ENCODE assay signal across 8 mouse cellular contexts in genomic region chr10:43439492-43439941, GRCm38 (mm10). TPM values are rescaled to one million over a fixed set of nuclear protein-coding genes. Genes with fewer than 3 reads are reported as not detected.
DNase-seq lines count a peak whose midpoint lies in the region; ATAC-seq and TF ChIP-seq lines count a peak whose summit lies in the region.
"Had no signal": no experiment of that assay in that cellular context is flagged by ENCODE, and none has a peak within 500 bp of the region (broad histone marks: within the 10 kb centered on the region; RNA-seq: fewer than 3 reads in every experiment).

No protein-coding gene starts in this region.

- peak; percentile 61 for DNase-seq in WW6 (ENCODE audit: low read depth, low spot score)
- DNase-seq in embryo, embryonic 9.5 days (ENCODE audit: extremely low spot score) = peak; percentile 63
- DNase-seq in hindbrain, postnatal 0 days (ENCODE audit: low spot score) = peak; percentile 72
- no peak for DNase-seq in cerebellum, adult 11-12 months
- no peak for DNase-seq in thymus, postnatal 25 days

- WGBS in hindbrain, postnatal 0 days = 11% methylated on average over 7 of the region's 7 CpGs
- WGBS in midbrain, embryonic 13.5 days = 5% methylated on average over 7 of the region's 7 CpGs

- no peaks in the 10 kb centered on the region for H3K36me3 ChIP-seq in hindbrain, postnatal 0 days (ENCODE audit: insufficient read depth, low read length)
- no peaks in the 10 kb centered on the region for H3K36me3 ChIP-seq in midbrain, embryonic 13.5 days
- H3K36me3 ChIP-seq: liver, embryonic 15.5 days had no signal

- no peak overlapping the region for H3K9ac ChIP-seq in hindbrain, postnatal 0 days (replicated peaks; ENCODE audit: low read length)
- no peak overlapping the region for H3K9ac ChIP-seq in midbrain, embryonic 13.5 days (replicated peaks)
- H3K9ac ChIP-seq: liver, embryonic 15.5 days had no signal

- peak overlapping the region; percentile 75 for H3K27ac ChIP-seq in hindbrain, postnatal 0 days
- peak overlapping the region; percentile 93 for H3K27ac ChIP-seq in midbrain, embryonic 13.5 days
- H3K27ac ChIP-seq: liver, embryonic 15.5 days had no signal

- ATAC-seq in hindbrain, postnatal 0 days = peak; percentile 65; the same call in 1 of the 2 replicates
- ATAC-seq in midbrain, embryonic 13.5 days = peak; percentile 90
- ATAC-seq in inflammation-experienced regulatory T-cells, adult 6 months = no peak

- peaks cover 9% of the 10 kb centered on the region; the same call in 1 of the 2 replicates for H3K4me1 ChIP-seq in hindbrain, postnatal 0 days (ENCODE audit: insufficient read depth, low read length)
- H3K4me1 ChIP-seq in midbrain, embryonic 13.5 days (replicated peaks) = peaks cover 31% of the 10 kb centered on the region

- no peak overlapping the region for H3K4me3 ChIP-seq in hindbrain, postnatal 0 days (ENCODE audit: low read length)
- no peak overlapping the region for H3K4me3 ChIP-seq in midbrain, embryonic 13.5 days (replicated peaks)
- H3K4me3 ChIP-seq: liver, embryonic 15.5 days had no signal

- no peaks in the 10 kb centered on the region for H3K27me3 ChIP-seq in hindbrain, postnatal 0 days (ENCODE audit: insufficient read depth, low read length)
- H3K27me3 ChIP-seq in midbrain, embryonic 13.5 days = no peaks in the 10 kb centered on the region
- H3K27me3 ChIP-seq: liver, embryonic 15.5 days had no signal

- no peak overlapping the region for H3K4me2 ChIP-seq in hindbrain, postnatal 0 days (ENCODE audit: low read depth, low read length)
- H3K4me2 ChIP-seq in midbrain, embryonic 13.5 days (replicated peaks) = peak overlapping the region; percentile 21
- H3K4me2 ChIP-seq: liver, embryonic 15.5 days had no signal

- TF ChIP-seq CTCF in hindbrain, postnatal 0 days (IDR thresholded peaks at IDR 0.05; ENCODE audit: low read depth) = no peak

- no peaks in the 10 kb centered on the region for H3K9me3 ChIP-seq in hindbrain, postnatal 0 days (ENCODE audit: low read length)
- no peaks in the 10 kb centered on the region for H3K9me3 ChIP-seq in midbrain, embryonic 13.5 days
- H3K9me3 ChIP-seq: liver, embryonic 15.5 days had no signal

RNA-seq across cellular contexts. Expression of gene Bend3, which starts 39.1 kb away (rescaled TPM):
- total RNA-seq in hindbrain, postnatal 0 days (2014; rRNA removed) = 10.7 and 11.9 TPM in 2 replicates
- polyA plus RNA-seq in hindbrain, postnatal 0 days (2015; fragmentation: Nextera tagmentation; extraction: Ambion mirVana) = 1.5 and 2.2 TPM in 2 replicates
- polyA plus RNA-seq in midbrain, embryonic 13.5 days (2015; fragmentation: Nextera tagmentation; extraction: Ambion mirVana) = 4.2 TPM in 2 replicates
- 1 to 10 TPM in 1 of 3 experiments, under 1 TPM in 2; 0.85 to 1.2 (median 0.87) TPM for polyA plus RNA-seq in inflammation-experienced regulatory T-cells, adult 6 months (2017; shearing (Covaris generic))

Comparison
In these comparisons a context has a peak if more than half of its experiments do, and no peak if none do; other contexts are left out.
1. DNase-seq: peak in WW6 (single experiment), embryo, embryonic 9.5 days (single experiment) and hindbrain, postnatal 0 days (single experiment); none in cerebellum, adult 11-12 months (single experiment) and thymus, postnatal 25 days (single experiment).